Mouse (Mus musculus) liver, embryonic 14.5 days (tissue): ENCODE results near the gene Haus3. TPM values are rescaled to one million over a fixed set of nuclear protein-coding genes. Genes with fewer than 3 reads are reported as not detected.

Source experiments
- ATAC-seq: fragments of 200-750 bp; cut with Nextera tagmentation; 2 replicates; pipeline ENCODE4 v1.8.0; 2017; ENCODE audit warnings: moderate number of reproducible peaks, mild to moderate bottlenecking, moderate library complexity; ENCODE audit not compliant: insufficient read depth
- DNase-seq, 3 experiments: peaks; one replicate each; pipeline ENCODE4 v3.0.0-alpha.2; 2012 to 2013; ENCODE audit warnings: low read depth in 3 of 3, low spot score in 3 of 3
- H3K27ac ChIP-seq: fragments of 300-500 bp; sonication (generic); 2 replicates; pipeline ENCODE4 v1.5.1; 2014; ENCODE audit warnings: moderate library complexity, mild to moderate bottlenecking, control low read depth, inconsistent platforms
- H3K27me3 ChIP-seq: fragments of 300-500 bp; sonication (generic); 2 replicates; pipeline ENCODE4 v1.6.1; 2014; ENCODE audit warnings: mild to moderate bottlenecking, low read length, moderate library complexity; ENCODE audit not compliant: control insufficient read depth, insufficient read depth
- H3K36me3 ChIP-seq: fragments of 300-500 bp; sonication (generic); replicated peaks from 2 replicates; pipeline ENCODE4 v1.6.1; 2014; ENCODE audit warnings: low read depth; ENCODE audit not compliant: control insufficient read depth, insufficient read depth
- H3K4me1 ChIP-seq, 2 experiments: fragments of 200-500 bp in 1 of 2; fragments of 300-500 bp in 1 of 2; sonication (generic) in 1 of 2; replicated peaks; 2 replicates each; pipeline ENCODE4 v1.6.1; 2012 to 2014; ENCODE audit warnings: antibody characterized with exemption in 1 of 2, inconsistent platforms in 1 of 2, low read length in 1 of 2; ENCODE audit not compliant: control insufficient read depth in 2 of 2, insufficient read depth in 2 of 2
- H3K4me2 ChIP-seq: fragments of 300-500 bp; sonication (generic); 2 replicates; pipeline ENCODE4 v1.6.1; 2014; ENCODE audit warnings: low read depth, mild to moderate bottlenecking, control low read depth, moderate library complexity
- H3K4me3 ChIP-seq, 2 experiments: fragments of 200-500 bp in 1 of 2; fragments of 300-500 bp in 1 of 2; sonication (generic) in 1 of 2; 2 replicates each; pipeline ENCODE4 v1.5.1; 2012 to 2014; ENCODE audit warnings: low read depth in 2 of 2, low read length in 2 of 2, mild to moderate bottlenecking in 2 of 2, control low read depth in 1 of 2, inconsistent platforms in 1 of 2, moderate library complexity in 1 of 2; ENCODE audit not compliant: insufficient read depth in 1 of 2
- H3K9ac ChIP-seq: fragments of 300-500 bp; sonication (generic); replicated peaks from 2 replicates; pipeline ENCODE4 v1.6.1; 2014; ENCODE audit warnings: mild to moderate bottlenecking, control low read depth, moderate library complexity
- H3K9me3 ChIP-seq: fragments of 300-500 bp; sonication (generic); 2 replicates; pipeline ENCODE4 v1.6.1; 2016; ENCODE audit warnings: low read length, mixed read lengths; ENCODE audit not compliant: control insufficient read depth
- CTCF ChIP-seq: IDR thresholded peaks from 2 replicates; pipeline ENCODE4 v1.5.1; 2016; ENCODE audit warnings: antibody characterized with exemption, low read depth, control low read depth
- EP300 ChIP-seq: IDR thresholded peaks from 2 replicates; pipeline ENCODE4 v1.6.1; 2016; ENCODE audit warnings: antibody characterized with exemption, low read depth
- WGBS: fragments of 180-500 bp; shearing (Covaris S2); extraction: QIAGEN DNeasy Blood & Tissue Kit; methylation state at CpG from one replicate; pipeline ENCODE4 v1.1.7; 2014; ENCODE audit not compliant: insufficient replicate concordance; 5-methylcytosine and 5-hydroxymethylcytosine counted together
- polyA plus RNA-seq, 2 experiments: library from polyadenylated mRNA; depleted of rRNA in 1 of 2; stranded (reverse) in 1 of 2; unstranded in 1 of 2; fragments of >200 nt; fragmentation: Nextera tagmentation in 1 of 2; extraction: Ambion mirVana in 1 of 2; gene quantifications; 2 replicates each; pipeline versions ENCODE4 v1.2.1 to v1.2.3; 2012 to 2014

Haus3 gene
- polyA plus RNA-seq, 2 experiments: 9.3 to 21.7 TPM

- TF ChIP-seq CTCF (no peak), EP300 (no peak)
- Histone ChIP-seq H3K4me3 (no peak overlapping the region), H3K9ac (no peak overlapping the region), H3K27ac (no peak overlapping the region), H3K27me3 (no peaks in the 10 kb centered on the region), H3K36me3 (no peaks in the 10 kb centered on the region), H3K4me1 (no peaks in the 10 kb centered on the region), H3K9me3 (no peaks in the 10 kb centered on the region), H3K4me2 (no peak overlapping the region)
- WGBS: 79% methylated on average over 10 of the region's 10 CpGs
- DNase-seq (no peak), ATAC-seq (no peak)
These were observed 7.4 kb upstream of the Haus3 start for GRCm38 (mm10) chr5:34176691-34177090.

GRCm38 (mm10) chr5:34175403-34175694, 6.0 kb upstream of the Haus3 start:
- no peaks in the 10 kb centered on the region for H3K9me3 ChIP-seq
- no peak overlapping the region for H3K4me3 ChIP-seq
- DNase-seq (no peak), ATAC-seq (no peak)
- no peak overlapping the region for H3K9ac ChIP-seq
- H3K27me3 ChIP-seq: no peaks in the 10 kb centered on the region
- WGBS: 67% methylated on average over 5 of the region's 5 CpGs
- H3K4me2 ChIP-seq: no peak overlapping the region
- TF ChIP-seq CTCF (no peak), EP300 (no peak)
- peaks cover 0 to 2% of the 10 kb centered on the region in 2 experiments; a peak in 1 of 4 replicates for H3K4me1 ChIP-seq
- H3K36me3 ChIP-seq: no peaks in the 10 kb centered on the region
- no peak overlapping the region for H3K27ac ChIP-seq

DNA sequence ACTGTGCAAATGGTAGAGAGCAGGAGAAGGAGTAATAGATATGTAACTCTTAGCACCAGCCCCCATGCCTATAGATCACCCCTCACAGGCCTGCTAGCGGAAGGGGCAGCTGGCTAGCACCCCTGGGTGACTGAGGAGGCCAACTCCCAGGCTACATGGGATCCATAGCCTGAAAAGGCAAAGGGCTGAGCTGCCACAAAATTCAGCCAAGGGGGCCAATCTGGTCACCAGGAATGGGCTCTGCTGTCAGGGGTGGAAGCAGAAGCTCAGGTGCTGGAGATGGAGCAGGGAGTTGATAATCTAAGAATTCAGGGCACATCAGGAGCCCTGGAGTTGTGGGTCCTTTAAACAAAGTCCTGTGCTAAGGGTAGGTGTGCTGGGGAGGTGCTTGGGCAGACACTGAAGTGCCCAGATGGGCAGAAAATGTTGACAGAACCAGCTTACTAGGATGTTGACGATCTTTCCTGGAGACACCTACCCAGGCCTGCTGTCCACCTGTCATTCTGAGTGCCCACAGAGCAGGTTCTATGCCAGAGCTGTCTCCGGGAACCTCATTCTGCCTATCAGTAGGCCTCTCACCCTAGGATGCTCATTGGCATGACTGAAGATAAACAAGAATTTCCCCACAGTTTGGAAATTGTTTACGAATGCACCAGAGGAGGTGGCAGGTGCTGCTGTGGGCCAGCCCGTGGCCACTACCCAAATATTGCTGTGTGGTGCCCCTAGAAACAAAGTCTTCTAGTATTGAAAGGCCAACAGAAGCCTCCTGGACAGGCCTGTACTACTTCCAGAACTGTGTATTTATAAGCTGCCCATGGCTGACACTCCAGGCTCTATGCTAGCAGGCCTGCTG, 5.4 kb upstream of the Haus3 start:
- TF ChIP-seq CTCF: no peak
- TF ChIP-seq EP300: no peak
- H3K4me1 ChIP-seq: peaks cover 0 to 5% of the 10 kb centered on the region in 2 experiments; a peak in 2 of 4 replicates

DNA sequence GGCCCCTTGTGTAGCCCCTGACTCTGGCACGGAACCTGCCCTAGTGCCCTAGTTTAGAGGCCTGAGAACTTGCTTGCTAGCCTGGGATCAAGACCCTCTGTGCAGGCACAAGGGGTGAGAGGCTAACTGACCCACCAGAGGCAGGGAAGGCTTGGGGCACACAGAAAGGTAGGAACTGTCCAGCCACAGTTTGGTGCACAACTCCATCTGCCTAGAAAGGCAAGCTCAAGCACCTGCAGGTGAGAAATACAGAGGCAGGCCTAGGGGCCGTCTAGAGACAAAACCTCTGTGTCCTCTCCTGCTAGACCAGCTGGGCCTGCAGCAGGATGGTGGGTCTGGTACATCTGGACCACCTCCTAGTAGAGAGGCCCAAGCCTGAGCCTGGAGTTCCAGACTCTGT, 4.7 kb upstream of the Haus3 start:
- WGBS: 64% methylated on average over 2 of the region's 2 CpGs
- Histone ChIP-seq H3K27ac (no peak overlapping the region), H3K4me1 (peaks cover 0 to 7% of the 10 kb centered on the region in 2 experiments; a peak in 2 of 4 replicates), H3K4me3 (no peak overlapping the region), H3K36me3 (no peaks in the 10 kb centered on the region), H3K9me3 (no peaks in the 10 kb centered on the region), H3K27me3 (no peaks in the 10 kb centered on the region), H3K4me2 (no peak overlapping the region), H3K9ac (no peak overlapping the region)
- DNase-seq (no peak), ATAC-seq (no peak)
- TF ChIP-seq CTCF (no peak), EP300 (no peak)

More for the DNA sequence above, 5.4 kb upstream of the Haus3 start:
- Histone ChIP-seq H3K4me3 (no peak overlapping the region), H3K27ac (no peak overlapping the region), H3K9me3 (no peaks in the 10 kb centered on the region), H3K4me2 (no peak overlapping the region), H3K9ac (no peak overlapping the region), H3K36me3 (no peaks in the 10 kb centered on the region), H3K27me3 (no peaks in the 10 kb centered on the region)
- ATAC-seq (no peak), DNase-seq (no peak)
- WGBS: 64% methylated on average over 5 of the region's 5 CpGs

GRCm38 (mm10) chr5:34170726-34171125, 1.4 kb upstream of the Haus3 start:
- WGBS: 58% methylated on average over 4 of the region's 4 CpGs
- no peak overlapping the region for H3K27ac ChIP-seq

More at GRCm38 (mm10) chr5:34170726-34171125, 1.4 kb upstream of the Haus3 start:
- H3K4me2 ChIP-seq: no peak overlapping the region
- TF ChIP-seq EP300 (no peak), CTCF (no peak)
- DNase-seq (no peak), ATAC-seq (no peak)
- H3K36me3 ChIP-seq: no peaks in the 10 kb centered on the region
- peaks cover 0 to 12% of the 10 kb centered on the region in 2 experiments; a peak in 3 of 4 replicates for H3K4me1 ChIP-seq
- no peak overlapping the region for H3K9ac ChIP-seq
- no peaks in the 10 kb centered on the region for H3K27me3 ChIP-seq
- no peaks in the 10 kb centered on the region for H3K9me3 ChIP-seq
- H3K4me3 ChIP-seq: no peak overlapping the region
